Mouse (Mus musculus): Measurements from ENCODE around the gene Ccser2. TPM values are rescaled to one million over a fixed set of nuclear protein-coding genes. Genes with fewer than 3 reads are reported as not detected.

The Ccser2 gene
- total and polyA plus RNA-seq, 3 experiments: 8.8 to 9.6 (median 9.3) TPM

DNA sequence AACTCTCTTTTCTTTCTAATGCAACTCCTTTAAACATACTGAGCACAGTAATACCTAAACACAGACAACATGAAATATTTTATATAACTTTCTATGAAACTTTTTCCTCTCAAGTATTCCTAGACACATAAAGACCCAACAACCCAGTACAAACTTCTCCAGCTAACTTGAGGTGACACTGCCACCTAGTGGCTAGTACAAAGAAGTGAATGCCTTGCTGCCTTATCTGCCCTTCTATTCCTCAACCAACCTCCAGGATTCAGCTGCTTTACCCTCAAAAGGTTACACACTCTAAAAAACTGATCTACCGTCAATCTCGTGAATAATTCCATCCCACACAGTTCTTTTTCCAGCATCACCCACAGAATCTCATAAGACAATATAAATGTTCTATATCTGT is 16.4 kb downstream of the Ccser2 start:
- TF ChIP-seq IRF4 (IDR thresholded peaks at IDR 0.05; ENCODE audit: low read depth, low read length) (no peak), ZMIZ1 (IDR thresholded peaks at IDR 0.05; ENCODE audit: low read depth, low read length) (no peak), GABPA (IDR thresholded peaks at IDR 0.05; ENCODE audit: insufficient replicate concordance, low read depth, low read length) (no peak), ELF1 (IDR thresholded peaks at IDR 0.05; ENCODE audit: low read depth, low read length) (no peak), CTCF (conservative IDR thresholded peaks at IDR 0.05 in 1 of 2, IDR thresholded peaks at IDR 0.05 in 1 of 2; ENCODE audit: low read depth in 2 of 2, low read length in 2 of 2) (peak; percentile 74 to 87), RAD21 (IDR thresholded peaks at IDR 0.05; ENCODE audit: low read depth, low read length) (peak; percentile 82), SMC3 (IDR thresholded peaks at IDR 0.05; ENCODE audit: low read depth, low read length) (peak; percentile 80)
- DNase-seq (ENCODE audit: extremely low read depth): peak; percentile 70
- in situ Hi-C loops (cut with MboI; ENCODE audit: low pct_ligation_motif_present, low pct_unique_long_range_greater_than_20kb, low sequenced_read_pairs) (no loop called here), dilution Hi-C loops (cut with MboI; ENCODE audit: extremely low pct_ligation_motif_present, extremely low pct_unique_long_range_greater_than_20kb, low sequenced_read_pairs) (no loop called here)
- no peak overlapping the region for H3K4me2 ChIP-seq (ENCODE audit: insufficient read depth, low read depth, poor library complexity, severe bottlenecking)
- peaks cover 2 to 31% of the 10 kb centered on the region in 2 experiments; a peak in 2 of 4 replicates for H3K4me1 ChIP-seq (ENCODE audit: control insufficient read depth in 1 of 2, insufficient read depth in 2 of 2)
- H3K27me3 ChIP-seq (replicated peaks): no peaks in the 10 kb centered on the region
- no peak overlapping the region for H3K4me3 ChIP-seq (replicated peaks in 1 of 3; ENCODE audit: low read depth in 2 of 3, low read length in 2 of 3, poor library complexity in 1 of 3)
- no peaks in the 10 kb centered on the region for H3K9me3 ChIP-seq (replicated peaks; ENCODE audit: low read length)
- peaks cover 0 to 2% of the 10 kb centered on the region in 2 experiments for H3K36me3 ChIP-seq (replicated peaks in 1 of 2; ENCODE audit: control insufficient read depth in 1 of 2, insufficient read depth in 1 of 2, low read length in 1 of 2)
- no peak overlapping the region for H3K9ac ChIP-seq (ENCODE audit: insufficient read depth, low read depth)
- no peak overlapping the region for H3K27ac ChIP-seq (ENCODE audit: insufficient read depth, low read depth)
- H3K79me2 ChIP-seq (replicated peaks; ENCODE audit: control insufficient read depth, extremely low read depth, insufficient read depth, poor library complexity, severe bottlenecking): peaks cover 7% of the 10 kb centered on the region; the same call in 1 of the 2 replicates

DNA sequence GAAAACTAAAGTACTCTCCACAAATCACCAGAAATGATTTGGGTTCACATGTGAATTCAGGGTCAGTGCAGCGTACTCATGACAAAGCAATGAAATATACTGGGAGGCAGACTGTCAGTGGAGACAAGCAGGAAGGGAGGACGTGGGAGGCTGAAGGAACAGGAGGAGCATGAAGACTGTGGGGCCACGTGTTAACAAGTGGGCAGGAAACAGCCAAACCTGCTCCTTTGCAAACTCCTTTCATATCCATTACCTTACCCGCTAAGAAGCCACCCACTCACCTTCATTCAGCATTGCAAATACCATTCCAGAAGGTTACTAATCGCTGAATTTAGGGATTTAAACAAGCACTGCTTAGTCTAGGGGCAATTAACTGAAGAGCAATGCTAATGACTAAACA is 25.9 kb downstream of the Ccser2 start:
- Histone ChIP-seq H3K4me1 (ENCODE audit: control insufficient read depth in 1 of 2, insufficient read depth in 2 of 2) (no peaks in the 10 kb centered on the region; a peak in 1 of 4 replicates), H3K36me3 (replicated peaks in 1 of 2; ENCODE audit: control insufficient read depth in 1 of 2, insufficient read depth in 1 of 2, low read length in 1 of 2) (peaks cover 19 to 34% of the 10 kb centered on the region in 2 experiments), H3K4me3 (replicated peaks in 1 of 3; ENCODE audit: low read depth in 2 of 3, low read length in 2 of 3, poor library complexity in 1 of 3) (no peak overlapping the region), H3K79me2 (replicated peaks; ENCODE audit: control insufficient read depth, extremely low read depth, insufficient read depth, poor library complexity, severe bottlenecking) (no peaks in the 10 kb centered on the region), H3K9me3 (replicated peaks; ENCODE audit: low read length) (no peaks in the 10 kb centered on the region), H3K27me3 (replicated peaks) (no peaks in the 10 kb centered on the region), H3K27ac (ENCODE audit: insufficient read depth, low read depth) (no peak overlapping the region), H3K9ac (ENCODE audit: insufficient read depth, low read depth) (no peak overlapping the region), H3K4me2 (ENCODE audit: insufficient read depth, low read depth, poor library complexity, severe bottlenecking) (no peak overlapping the region)
- TF ChIP-seq ZMIZ1 (IDR thresholded peaks at IDR 0.05; ENCODE audit: low read depth, low read length) (no peak), KAT2A (IDR thresholded peaks at IDR 0.05; ENCODE audit: insufficient replicate concordance, low read length) (no peak), UBTF (IDR thresholded peaks at IDR 0.05; ENCODE audit: low read depth, low read length) (no peak), JUN (IDR thresholded peaks at IDR 0.05; ENCODE audit: insufficient read depth, low read depth, low read length) (no peak), USF2 (conservative IDR thresholded peaks at IDR 0.05; ENCODE audit: low read depth, low read length) (no peak), MYC (IDR thresholded peaks at IDR 0.05; ENCODE audit: low read depth, low read length) (no peak), NRF1 (IDR thresholded peaks at IDR 0.05; ENCODE audit: low read depth, low read length) (no peak), PAX5 (IDR thresholded peaks at IDR 0.05; ENCODE audit: low read length) (no peak), MEF2A (IDR thresholded peaks at IDR 0.05; ENCODE audit: borderline replicate concordance, low read depth, low read length) (no peak), SIN3A (IDR thresholded peaks at IDR 0.05; ENCODE audit: low read length) (no peak), GABPA (IDR thresholded peaks at IDR 0.05; ENCODE audit: insufficient replicate concordance, low read depth, low read length) (no peak), BHLHE40 (IDR thresholded peaks at IDR 0.05; ENCODE audit: low read depth, low read length) (no peak), MAX (IDR thresholded peaks at IDR 0.05; ENCODE audit: low read length) (no peak), CTCF (conservative IDR thresholded peaks at IDR 0.05 in 1 of 2, IDR thresholded peaks at IDR 0.05 in 1 of 2; ENCODE audit: low read depth in 2 of 2, low read length in 2 of 2) (no peak), EP300 (IDR thresholded peaks at IDR 0.05; ENCODE audit: low read length) (no peak), POLR2A (IDR thresholded peaks at IDR 0.05; ENCODE audit: low read depth, low read length) (no peak), TBP (conservative IDR thresholded peaks at IDR 0.05; ENCODE audit: low read depth, low read length) (no peak)
- dilution Hi-C loops (cut with MboI; ENCODE audit: extremely low pct_ligation_motif_present, extremely low pct_unique_long_range_greater_than_20kb, low sequenced_read_pairs): no loop called here
- in situ Hi-C loops (cut with MboI; ENCODE audit: low pct_ligation_motif_present, low pct_unique_long_range_greater_than_20kb, low sequenced_read_pairs): no loop called here
- no peak for DNase-seq (ENCODE audit: extremely low read depth)
